Mouse (Mus musculus) left cerebral cortex, postnatal 10 days (tissue): ENCODE measurements around the gene Tdgf1. TPM values are rescaled to one million over a fixed set of nuclear protein-coding genes. Genes with fewer than 3 reads are reported as not detected.

Source experiments
- DNase-seq, 2 experiments: peaks; one replicate each; pipeline ENCODE4 v3.0.0; 2021 to 2022; ENCODE audit warnings: low spot score in 2 of 2, mixed read lengths in 1 of 2; ENCODE audit errors: extremely low spot score in 1 of 2
- intact Hi-C: fragments of 180-260 bp; cut with DNase I; formaldehyde crosslinking; loops from one replicate; pipeline ENCODE4 v1.15.1; 2025
- total RNA-seq, 2 experiments: library from RNA; stranded (reverse); gene quantifications; 2 replicates each; pipeline ENCODE4 v1.2.3; 2021

The Tdgf1 gene
- total RNA-seq, 2 experiments from 2014 or later: 0.39 TPM; not detected in 1

DNA sequence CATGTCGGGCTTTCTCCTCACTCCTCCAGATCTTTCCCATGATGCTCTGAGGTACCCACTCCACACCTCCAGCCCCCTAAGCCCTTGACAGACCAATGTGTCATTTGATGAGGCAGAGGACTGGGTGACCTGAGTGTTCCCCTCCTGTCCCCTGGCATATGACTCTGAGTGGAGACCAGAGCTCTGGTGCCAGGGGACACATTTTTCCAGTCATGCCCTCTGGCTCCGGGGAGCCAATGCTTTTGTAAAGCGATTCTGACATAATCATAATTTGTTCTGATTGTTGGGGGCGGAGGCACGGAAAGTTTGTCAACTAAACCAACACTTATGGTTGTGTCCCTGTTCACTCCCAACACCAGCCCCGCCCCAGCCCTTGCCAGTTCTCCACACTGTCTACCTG is 10.0 kb upstream of the Tdgf1 start:
- intact Hi-C loops: no loop called here
- DNase-seq: no peak

- peak in 1 of 2 experiments; percentile 5 for DNase-seq
- intact Hi-C loops: no loop called here
Observed at GRCm38 (mm10) chr9:110954681-110955445, 8.9 kb upstream of the Tdgf1 start.

DNA sequence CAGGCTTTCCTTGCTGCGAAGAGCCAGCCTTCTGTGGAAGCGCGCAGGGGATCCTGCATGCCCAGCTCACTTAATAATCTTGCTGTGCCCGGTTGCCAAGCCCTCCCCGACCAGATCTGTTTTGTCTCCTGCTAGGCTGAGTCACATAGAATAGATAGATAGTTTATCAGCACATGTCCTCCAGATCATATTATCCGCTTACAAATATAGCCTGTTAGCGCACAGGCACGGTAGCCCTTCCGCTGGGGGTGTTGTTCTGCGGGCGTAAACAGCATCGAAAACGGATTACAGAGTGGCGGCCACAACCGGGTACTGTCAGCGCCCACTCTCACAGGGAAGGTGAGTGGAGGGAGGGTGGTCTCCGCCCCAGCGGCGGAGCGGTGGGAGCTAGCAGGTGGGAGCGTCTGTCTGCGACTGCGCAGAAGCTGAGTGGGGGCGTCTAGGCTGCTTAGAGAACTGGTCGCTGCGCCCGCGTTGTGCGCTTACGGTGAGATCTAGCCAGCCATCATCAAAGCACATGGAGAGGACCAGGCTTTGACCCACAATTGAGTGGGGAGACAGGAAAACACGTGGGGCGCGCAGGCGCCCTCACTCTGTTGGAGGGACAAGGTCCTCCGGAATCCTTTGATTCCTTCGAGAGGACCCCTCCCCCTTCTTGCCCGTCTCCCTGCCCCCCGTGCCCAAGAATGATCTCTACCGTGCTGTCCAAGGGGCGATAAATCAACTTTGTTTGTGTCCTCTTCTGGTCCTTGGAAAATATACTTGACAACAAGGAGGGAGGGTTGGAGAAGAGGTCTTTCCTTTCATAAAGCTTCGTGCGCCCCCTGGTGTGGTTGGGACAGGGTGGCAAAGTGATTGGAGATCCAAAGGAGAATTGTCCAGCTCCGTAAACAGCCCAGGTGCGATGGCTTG is 7.8 kb upstream of the Tdgf1 start:
- peak; percentile 63 to 82 for DNase-seq
- intact Hi-C loops: no loop called here

DNA sequence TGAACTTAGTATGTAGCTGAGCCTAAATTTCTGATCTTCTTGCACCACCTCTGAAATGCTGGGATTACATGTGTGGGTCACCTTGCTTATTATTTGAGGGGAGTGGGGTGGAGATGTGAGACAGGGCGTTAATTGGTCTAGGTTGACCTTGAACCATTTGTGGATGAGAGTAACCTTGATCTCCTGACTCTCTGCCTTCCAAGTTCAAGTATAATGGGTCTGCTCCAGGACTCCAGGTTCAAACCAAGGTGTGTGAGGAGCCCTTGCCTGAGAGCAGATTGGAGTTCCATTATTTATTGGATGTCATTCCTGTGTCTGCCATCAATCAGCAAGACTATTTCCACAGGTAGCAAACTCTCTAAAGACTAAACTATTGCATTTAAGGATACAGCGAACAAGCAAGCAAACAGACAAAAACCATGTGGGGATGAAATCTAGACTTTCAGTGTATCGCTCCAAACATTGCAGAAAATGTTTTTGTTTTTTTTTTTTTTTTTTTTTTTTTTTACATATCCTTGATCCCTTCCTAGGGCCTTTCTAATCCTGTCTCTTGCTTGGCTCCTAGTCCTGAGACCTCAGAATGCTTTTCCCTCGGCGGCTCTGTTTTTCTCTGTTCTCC is 7.1 kb upstream of the Tdgf1 start:
- no peak for DNase-seq
- intact Hi-C loops: no loop called here

DNA sequence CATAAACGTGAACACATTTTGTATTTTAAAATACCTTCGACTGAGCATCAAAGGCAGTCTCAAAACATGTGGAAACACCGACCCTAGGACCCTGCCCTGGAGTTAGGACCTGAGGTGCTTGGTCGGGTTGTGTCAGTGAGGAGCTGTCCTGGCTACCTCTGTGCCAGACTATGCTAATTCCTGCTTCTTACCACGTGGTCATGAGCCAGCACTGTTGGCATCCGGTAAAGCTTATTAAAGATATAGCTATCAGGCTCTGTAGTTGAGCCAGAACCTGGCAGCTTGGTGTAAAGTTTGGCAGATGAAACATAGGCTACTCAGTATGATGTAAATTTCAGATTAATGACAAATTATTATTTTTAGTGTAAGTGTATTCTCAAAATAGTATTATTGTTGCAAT is 6.4 kb upstream of the Tdgf1 start:
- no peak for DNase-seq
- intact Hi-C loops: no loop called here

- DNase-seq: no peak
- intact Hi-C loops: no loop called here
Observed at GRCm38 (mm10) chr9:110951866-110952265, 5.9 kb upstream of the Tdgf1 start.

DNA sequence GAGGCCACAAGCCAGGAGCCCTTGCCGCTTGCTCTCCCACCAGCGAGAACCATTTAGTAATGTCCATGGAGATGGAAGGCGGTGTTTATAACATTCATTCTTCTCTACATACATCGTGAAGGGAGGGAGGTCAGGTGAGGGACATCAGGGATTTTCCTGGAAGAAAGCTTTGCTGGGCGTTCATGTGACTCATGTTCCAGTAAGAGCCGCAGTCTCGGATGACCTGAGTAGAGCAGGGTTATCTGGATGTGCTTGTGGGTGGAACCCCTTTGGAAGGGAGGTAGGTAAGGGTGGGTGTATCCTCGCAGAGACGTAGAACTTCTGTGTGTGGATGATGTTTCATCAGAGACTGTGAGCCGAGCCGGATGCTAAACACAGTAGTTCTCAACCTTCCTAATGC is 5.4 kb upstream of the Tdgf1 start, which contains the start of gene Lrrc2:
Lrrc2 (plus strand) TSS at position 149 of the 400 bp plus-strand sequence.
- intact Hi-C loops: no loop called here
- no peak for DNase-seq

- intact Hi-C loops: no loop called here
- DNase-seq: no peak
Observed at GRCm38 (mm10) chr9:110950109-110950508, 4.2 kb upstream of the Tdgf1 start.

GRCm38 (mm10) chr9:110948813-110949310 is 2.9 kb upstream of the Tdgf1 start:
- intact Hi-C loops: loop anchor here (10.0 kb wide), 1 partner anchor 224 kb away; no protein-coding TSS in a partner anchor
- peak in 1 of 2 experiments; percentile 17 for DNase-seq

GRCm38 (mm10) chr9:110947900-110948299 is 1.9 kb upstream of the Tdgf1 start:
- intact Hi-C loops: loop anchor here (10.0 kb wide), 1 partner anchor 223 kb away; no protein-coding TSS in a partner anchor
- peak in 1 of 2 experiments; percentile 1 for DNase-seq

GRCm38 (mm10) chr9:110947261-110947661 is 1.3 kb upstream of the Tdgf1 start:
- intact Hi-C loops: loop anchor here (10.0 kb wide), 1 partner anchor 222 kb away; no protein-coding TSS in a partner anchor
- peak in 1 of 2 experiments; percentile 1 for DNase-seq

DNA sequence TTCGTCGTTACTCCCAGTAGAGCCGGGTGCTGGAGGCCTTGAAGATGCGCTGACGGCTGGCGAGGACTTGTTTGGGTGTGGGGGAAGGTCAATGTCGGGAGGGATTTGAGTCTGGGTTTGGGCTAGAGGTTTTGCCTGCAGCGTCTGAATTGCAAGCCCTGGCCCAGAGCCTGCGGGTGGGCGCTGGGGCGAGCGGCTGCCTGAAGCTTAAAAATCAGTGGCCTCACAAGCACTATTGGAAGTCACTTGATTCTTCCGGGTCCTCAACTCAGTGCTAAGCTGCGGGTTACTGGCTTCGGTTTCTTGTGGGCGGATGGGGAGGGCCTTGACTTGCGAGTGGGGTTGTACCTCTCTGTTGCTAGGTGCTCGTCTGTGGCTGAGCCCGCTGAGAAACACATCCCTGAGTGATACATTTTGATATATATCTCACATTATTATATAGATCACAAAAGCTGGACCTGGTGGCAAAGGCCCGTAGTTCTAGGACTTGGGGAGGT is 638 bp upstream of the Tdgf1 start:
- DNase-seq: no peak
- intact Hi-C loops: loop anchor here (10.0 kb wide), 1 partner anchor 222 kb away; no protein-coding TSS in a partner anchor

GRCm38 (mm10) chr9:110945343-110945742 is 615 bp downstream of the Tdgf1 start:
- DNase-seq: no peak
- intact Hi-C loops: loop anchor here (10.0 kb wide), 1 partner anchor 221 kb away; no protein-coding TSS in a partner anchor

DNA sequence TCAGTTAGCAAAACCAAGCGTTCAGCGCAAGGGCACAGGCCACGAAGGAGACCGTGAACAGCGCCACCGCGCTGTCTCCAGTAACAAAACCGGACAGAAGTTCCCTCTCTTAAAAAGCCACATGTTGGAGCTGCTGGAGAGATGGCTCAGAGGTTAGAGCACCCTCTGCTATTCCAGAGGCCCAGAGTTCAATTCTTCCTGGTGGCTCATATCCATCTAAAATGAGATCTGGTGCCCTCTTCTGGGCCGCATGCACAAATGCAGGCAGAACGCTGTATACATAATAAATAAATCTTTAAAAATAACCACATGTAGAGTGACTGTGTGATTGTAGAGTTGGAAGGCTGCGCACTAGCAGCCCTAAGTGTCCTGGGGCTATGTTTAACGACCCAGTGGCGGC is 1.7 kb downstream of the Tdgf1 start:
- DNase-seq: no peak
- intact Hi-C loops: loop anchor here (10.0 kb wide), 1 partner anchor 219 kb away; no protein-coding TSS in a partner anchor

GRCm38 (mm10) chr9:110937506-110938490 is 8.2 kb downstream of the Tdgf1 start:
- intact Hi-C loops: no loop called here

GRCm38 (mm10) chr9:110935941-110936340 is 10.0 kb downstream of the Tdgf1 start:
- intact Hi-C loops: no loop called here
- no peak for DNase-seq

More at GRCm38 (mm10) chr9:110937506-110938490, 8.2 kb downstream of the Tdgf1 start:
- no peak for DNase-seq

DNA sequence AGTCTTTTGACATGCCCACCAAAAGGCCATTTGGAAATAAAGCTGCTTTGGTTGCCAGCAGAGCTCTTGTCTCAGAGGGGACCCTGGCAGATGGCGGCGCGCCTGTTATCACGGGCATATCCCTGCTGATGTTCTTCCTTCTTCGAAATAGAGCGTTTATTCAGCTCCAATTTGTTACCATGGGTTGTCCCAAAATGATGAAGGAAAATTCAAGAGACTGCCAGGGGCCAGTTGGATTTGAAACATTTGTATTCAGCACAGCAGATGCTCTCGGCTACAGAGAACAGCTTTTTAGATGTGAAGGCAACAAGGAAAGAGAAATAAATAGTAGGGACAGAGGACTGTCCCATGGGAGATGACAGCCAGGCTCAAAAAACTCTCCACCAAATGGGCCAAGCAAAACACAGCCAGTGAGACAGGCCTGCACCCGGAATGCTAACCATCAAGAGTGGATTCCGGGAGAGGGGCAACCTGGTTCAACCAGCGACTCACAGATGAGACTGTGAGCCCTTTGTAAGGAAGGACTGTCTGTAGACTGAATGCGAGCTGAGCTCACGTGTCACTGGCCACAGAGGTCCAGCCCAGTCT is 12.0 kb downstream of the Tdgf1 start:
- peak; percentile 55 to 60 for DNase-seq
- intact Hi-C loops: no loop called here
